Mouse (Mus musculus) hindbrain, embryonic 14.5 days (tissue): ENCODE measurements around the gene Trim46. TPM values are rescaled to one million over a fixed set of nuclear protein-coding genes. Genes with fewer than 3 reads are reported as not detected.

Experiments used
- ATAC-seq: fragments of 200-750 bp; cut with Nextera tagmentation; 2 replicates; pipeline ENCODE4 v1.8.0; 2017; ENCODE audit warnings: moderate number of reproducible peaks, mild to moderate bottlenecking, moderate TSS enrichment, moderate library complexity; ENCODE audit not compliant: low FRiP score
- DNase-seq: peaks from one replicate; pipeline ENCODE4 v3.0.0-alpha.2; 2015; ENCODE audit warnings: low spot score
- H3K27ac ChIP-seq: fragments of 300-500 bp; sonication (generic); 2 replicates; pipeline ENCODE4 v1.5.1; 2014; ENCODE audit warnings: mild to moderate bottlenecking, moderate library complexity
- H3K27me3 ChIP-seq: fragments of 300-500 bp; sonication (generic); 2 replicates; pipeline ENCODE4 v1.6.1; 2014; ENCODE audit warnings: mild to moderate bottlenecking, low read length, mixed read lengths; ENCODE audit not compliant: control insufficient read depth, insufficient read depth
- H3K36me3 ChIP-seq: fragments of 300-500 bp; sonication (generic); replicated peaks from 2 replicates; pipeline ENCODE4 v1.6.1; 2014; ENCODE audit not compliant: control insufficient read depth, insufficient read depth
- H3K4me1 ChIP-seq: fragments of 300-500 bp; sonication (generic); replicated peaks from 2 replicates; pipeline ENCODE4 v1.6.1; 2014; ENCODE audit warnings: antibody characterized with exemption, low read length, mixed read lengths; ENCODE audit not compliant: control insufficient read depth, insufficient read depth
- H3K4me2 ChIP-seq: fragments of 300-500 bp; sonication (generic); replicated peaks from 2 replicates; pipeline ENCODE4 v1.6.1; 2014; ENCODE audit warnings: mild to moderate bottlenecking, moderate library complexity
- H3K4me3 ChIP-seq: fragments of 300-500 bp; sonication (generic); replicated peaks from 2 replicates; pipeline ENCODE4 v1.5.1; 2014; ENCODE audit warnings: mild to moderate bottlenecking, low read length
- H3K9ac ChIP-seq: fragments of 300-500 bp; sonication (generic); 2 replicates; pipeline ENCODE4 v1.6.1; 2014
- H3K9me3 ChIP-seq: fragments of 300-500 bp; sonication (generic); 2 replicates; pipeline ENCODE4 v1.6.1; 2016; ENCODE audit warnings: low read length; ENCODE audit not compliant: control insufficient read depth
- WGBS: fragments of 180-500 bp; shearing (Covaris S2); extraction: QIAGEN DNeasy Blood & Tissue Kit; methylation state at CpG from one replicate; pipeline ENCODE4 v1.1.7; 2014; 5-methylcytosine and 5-hydroxymethylcytosine counted together
- polyA plus RNA-seq: library from polyadenylated mRNA; unstranded; fragments of >200 nt; fragmentation: Nextera tagmentation; extraction: Ambion mirVana; gene quantifications from 2 replicates; pipeline ENCODE4 v1.2.1, GENCODE M21; 2014

The Trim46 gene
- polyA plus RNA-seq, 1 experiment from 2014 or later = 66.5 TPM

DNA sequence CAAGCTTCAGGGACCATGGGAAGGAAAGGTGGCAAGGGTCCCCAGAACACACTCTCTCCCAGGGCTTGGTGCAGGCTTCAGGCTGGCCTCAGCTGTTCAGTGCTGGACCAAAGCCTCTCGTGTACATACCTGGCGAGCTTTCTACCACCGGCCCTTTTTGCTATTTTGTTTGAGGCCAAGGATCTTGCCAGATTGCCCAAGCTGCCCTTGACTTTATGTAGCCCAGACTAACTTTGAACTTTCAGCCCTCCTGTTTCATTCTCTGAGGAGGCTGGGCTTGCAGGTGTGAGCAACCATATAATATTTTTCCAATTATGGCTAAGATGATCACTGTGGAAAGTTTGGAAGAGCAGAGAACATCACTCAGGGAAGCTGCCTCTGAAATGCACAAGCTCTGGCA lies 38.2 kb upstream of the Trim46 start:
- Histone ChIP-seq H3K4me1 (peaks cover 23% of the 10 kb centered on the region), H3K4me2 (no peak overlapping the region), H3K36me3 (no peaks in the 10 kb centered on the region), H3K4me3 (no peak overlapping the region), H3K27me3 (peaks cover 17% of the 10 kb centered on the region), H3K9ac (no peak overlapping the region), H3K9me3 (no peaks in the 10 kb centered on the region), H3K27ac (no peak overlapping the region)
- DNase-seq (no peak), ATAC-seq (no peak)
- 95% methylated on average over 3 of the region's 3 CpGs for WGBS

DNA sequence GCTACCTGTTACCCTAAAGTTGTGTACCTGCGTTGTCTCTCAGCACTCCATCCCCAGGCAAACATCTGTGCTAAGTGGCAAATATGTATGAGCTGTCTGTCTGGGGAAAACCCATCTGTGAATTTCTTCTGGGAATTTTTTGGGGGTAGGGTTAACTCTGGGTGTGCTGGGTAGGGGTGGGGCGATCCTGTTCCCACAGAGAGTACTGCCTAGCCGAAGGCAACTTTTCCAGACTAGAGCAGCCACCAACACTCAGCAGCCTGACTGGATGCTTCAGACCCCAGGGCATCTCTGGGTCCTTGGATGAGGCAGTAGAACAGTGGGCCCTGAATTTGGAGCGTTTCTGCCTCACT lies 36.2 kb upstream of the Trim46 start:
- peaks cover 28% of the 10 kb centered on the region for H3K4me1 ChIP-seq
- H3K27ac ChIP-seq = no peak overlapping the region
- no peak for ATAC-seq
- H3K4me3 ChIP-seq = no peak overlapping the region
- 19% methylated on average over 4 of the region's 4 CpGs for WGBS
- peaks cover 29% of the 10 kb centered on the region for H3K27me3 ChIP-seq
- no peak overlapping the region for H3K9ac ChIP-seq
- DNase-seq = no peak
- H3K4me2 ChIP-seq = no peak overlapping the region; the same call in 1 of the 2 replicates
- no peaks in the 10 kb centered on the region for H3K36me3 ChIP-seq
- H3K9me3 ChIP-seq = no peaks in the 10 kb centered on the region

GRCm38 (mm10) chr3:89281579-89282290 lies 35.6 kb upstream of the Trim46 start:
- peak overlapping the region; percentile 95 for H3K4me2 ChIP-seq
- peaks cover 28% of the 10 kb centered on the region for H3K4me1 ChIP-seq
- H3K4me3 ChIP-seq = peak overlapping the region; percentile 46
- H3K9ac ChIP-seq = peak overlapping the region; percentile 61
- ATAC-seq = no peak
- no peak overlapping the region for H3K27ac ChIP-seq
- DNase-seq = peak; percentile 89
- no peaks in the 10 kb centered on the region for H3K9me3 ChIP-seq
- no peaks in the 10 kb centered on the region for H3K36me3 ChIP-seq
- 11% methylated on average over 20 of the region's 20 CpGs for WGBS
- H3K27me3 ChIP-seq = peaks cover 29% of the 10 kb centered on the region

DNA sequence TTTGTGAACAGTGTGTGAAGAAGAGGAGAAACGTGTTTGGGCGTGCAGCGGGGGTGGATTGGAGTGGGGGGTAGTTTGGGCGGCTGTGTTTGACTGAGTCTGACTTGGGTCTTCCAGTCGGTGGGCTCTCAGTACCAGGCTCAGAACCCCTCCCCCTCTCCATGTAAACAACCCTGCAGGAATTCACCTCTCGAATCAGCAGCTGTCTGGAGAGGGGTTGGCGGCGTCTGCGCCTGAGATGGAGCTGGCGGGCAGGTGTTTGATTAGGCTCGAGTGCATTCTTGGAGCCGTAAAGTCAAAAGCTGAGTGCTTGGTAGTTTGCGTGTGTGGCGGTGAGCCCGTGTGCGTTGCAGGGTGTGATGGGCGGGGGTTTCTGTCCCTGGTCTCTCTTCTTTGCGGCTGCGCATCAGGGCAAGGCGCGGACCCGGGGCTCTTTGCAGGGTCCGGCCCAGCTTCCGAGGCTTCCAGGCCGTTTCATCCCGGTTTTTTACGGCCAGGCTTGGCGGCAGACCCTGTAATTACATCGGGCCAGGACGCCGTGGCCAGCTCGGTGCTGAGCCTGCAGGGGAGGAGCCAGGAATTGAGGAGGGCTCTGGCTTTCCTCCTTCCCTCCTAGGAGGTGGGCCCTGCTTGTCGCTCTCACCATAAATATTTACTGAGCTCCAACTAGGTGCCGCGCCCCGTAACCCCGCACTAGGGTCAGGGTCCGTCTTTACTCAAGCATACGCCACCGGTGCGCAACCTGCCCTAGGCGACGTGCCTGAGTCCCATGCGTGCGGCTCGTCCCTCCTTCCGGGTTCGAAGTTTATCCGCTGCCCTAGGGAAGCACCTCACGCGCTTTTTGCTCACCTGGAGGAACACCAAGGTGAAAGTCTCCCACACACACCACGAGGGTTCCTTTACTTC lies 34.8 kb upstream of the Trim46 start, which contains the start of gene Efna1:
TSS of gene Efna1 (minus strand) at position 537 of the 906 bp plus-strand sequence.
- under 1% methylated on average over 52 of the region's 52 CpGs for WGBS
- ATAC-seq = peak; percentile 25; the same call in 1 of the 2 replicates

DNA sequence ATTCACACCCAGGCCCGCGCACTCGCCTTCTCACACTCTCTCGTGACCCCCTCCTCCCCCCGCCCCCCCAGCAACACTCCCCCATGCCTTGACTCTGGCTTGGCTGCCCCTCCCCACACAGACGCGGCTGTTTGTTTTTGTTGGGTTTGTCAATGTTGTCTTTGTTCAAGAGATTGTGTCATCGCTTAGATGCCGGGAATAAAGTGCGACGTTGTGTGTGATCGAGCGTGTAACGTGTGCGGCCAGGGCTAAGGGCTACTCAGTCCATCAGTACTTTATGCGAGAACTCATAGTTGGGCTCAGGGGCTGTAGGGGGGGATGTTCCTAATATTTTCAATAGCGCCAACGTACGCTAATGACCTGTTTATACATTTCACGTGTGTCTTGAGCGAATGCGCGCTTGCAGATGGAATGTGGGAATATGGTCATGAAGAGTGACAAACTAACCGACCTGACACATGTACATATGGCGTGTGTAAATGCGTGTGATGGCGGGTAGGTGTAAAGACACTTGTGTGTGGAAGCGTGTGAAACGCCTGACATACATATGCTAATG lies 34.0 kb upstream of the Trim46 start:
- Histone ChIP-seq H3K36me3 (no peaks in the 10 kb centered on the region), H3K9me3 (no peaks in the 10 kb centered on the region), H3K27ac (no peak overlapping the region), H3K9ac (peak overlapping the region; percentile 61), H3K4me1 (peaks cover 28% of the 10 kb centered on the region), H3K4me3 (peak overlapping the region; percentile 46), H3K27me3 (peaks cover 29% of the 10 kb centered on the region), H3K4me2 (peak overlapping the region; percentile 95)
- under 1% methylated on average over 28 of the region's 29 CpGs for WGBS
- peak; percentile 29 for DNase-seq
- ATAC-seq = peak; percentile 21; the same call in 1 of the 2 replicates

More for the DNA sequence above, 34.8 kb upstream of the Trim46 start, which contains the start of gene Efna1:
- peak; percentile 44 for DNase-seq
- Histone ChIP-seq H3K27ac (no peak within 1 kb of the TSS; the same call in 1 of the 2 replicates), H3K9ac (peak within 1 kb of the TSS; percentile 61), H3K4me2 (peak within 1 kb of the TSS; percentile 95), H3K9me3 (no peaks in the 10 kb centered on the region), H3K4me1 (peaks cover 28% of the 10 kb centered on the region), H3K36me3 (no peaks in the 10 kb centered on the region), H3K4me3 (peak within 1 kb of the TSS; percentile 46), H3K27me3 (peaks cover 29% of the 10 kb centered on the region)

GRCm38 (mm10) chr3:89279153-89279890 lies 33.2 kb upstream of the Trim46 start:
- Histone ChIP-seq H3K27me3 (peaks cover 29% of the 10 kb centered on the region), H3K4me1 (peaks cover 28% of the 10 kb centered on the region), H3K9ac (peak overlapping the region; percentile 61), H3K4me3 (peak overlapping the region; percentile 46), H3K27ac (peak overlapping the region; percentile 45; the same call in 1 of the 2 replicates), H3K9me3 (no peaks in the 10 kb centered on the region), H3K4me2 (peak overlapping the region; percentile 95), H3K36me3 (no peaks in the 10 kb centered on the region)
- DNase-seq = peak; percentile 67
- peak; percentile 66 for ATAC-seq
- WGBS = 3% methylated on average over 34 of the region's 35 CpGs

DNA sequence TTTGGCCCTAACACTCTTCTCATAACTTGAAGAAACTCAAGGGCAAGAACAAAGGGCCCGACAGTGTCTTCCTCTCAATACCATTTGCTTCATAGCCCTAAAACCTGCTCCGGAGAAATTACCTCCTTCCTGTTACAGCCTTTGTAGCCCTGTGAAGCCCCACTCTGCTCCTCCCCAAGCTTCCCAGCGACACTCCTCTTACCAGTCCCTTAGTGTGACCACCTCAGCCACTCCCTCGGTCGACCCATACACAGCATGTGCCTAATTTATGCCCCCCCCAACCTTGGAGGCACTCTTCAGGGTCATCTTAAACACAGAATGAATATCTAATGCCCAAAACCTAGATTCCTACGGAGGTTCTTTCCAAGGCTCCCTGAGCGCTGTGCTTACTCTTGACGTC lies 32.5 kb upstream of the Trim46 start:
- H3K4me1 ChIP-seq = peaks cover 28% of the 10 kb centered on the region
- DNase-seq = no peak
- no peaks in the 10 kb centered on the region for H3K9me3 ChIP-seq
- 22% methylated on average over 8 of the region's 8 CpGs for WGBS
- peak overlapping the region; percentile 46 for H3K4me3 ChIP-seq
- peaks cover 29% of the 10 kb centered on the region for H3K27me3 ChIP-seq
- ATAC-seq = no peak
- H3K9ac ChIP-seq = peak overlapping the region; percentile 61; the same call in 1 of the 2 replicates
- no peaks in the 10 kb centered on the region for H3K36me3 ChIP-seq
- H3K4me2 ChIP-seq = peak overlapping the region; percentile 95
- no peak overlapping the region for H3K27ac ChIP-seq

GRCm38 (mm10) chr3:89278107-89278506 lies 32.0 kb upstream of the Trim46 start:
- ATAC-seq (no peak), DNase-seq (no peak)
- no peaks in the 10 kb centered on the region for H3K36me3 ChIP-seq
- peak overlapping the region; percentile 24; the same call in 1 of the 2 replicates for H3K9ac ChIP-seq
- no peaks in the 10 kb centered on the region for H3K9me3 ChIP-seq
- 0 out of 2 replicates have a peak overlapping the region, but pooled peaks have one; percentile 32 for H3K27ac ChIP-seq
- WGBS = 77% methylated on average over 7 of the region's 7 CpGs
- peak overlapping the region; percentile 95 for H3K4me2 ChIP-seq
- H3K4me3 ChIP-seq = peak overlapping the region; percentile 46
- peaks cover 29% of the 10 kb centered on the region for H3K27me3 ChIP-seq
- H3K4me1 ChIP-seq = peaks cover 28% of the 10 kb centered on the region
